Mouse (Mus musculus) thymus, postnatal 0 days (tissue): Measurements from ENCODE around the gene Tppp3. TPM values are rescaled to one million over a fixed set of nuclear protein-coding genes. Genes with fewer than 3 reads are reported as not detected.

ENCODE experiments used
- DNase-seq: peaks from one replicate; pipeline ENCODE4 v3.0.0-alpha.2; 2015; ENCODE audit warnings: low spot score
- polyA plus RNA-seq: library from polyadenylated mRNA; unstranded; fragments of >200 nt; fragmentation: Nextera tagmentation; extraction: Ambion mirVana; gene quantifications from 2 replicates; pipeline ENCODE4 v1.2.1, GENCODE M21; 2015

Gene Tppp3
- polyA plus RNA-seq, result 31.9 and 42.4 TPM in 2 replicates

DNA sequence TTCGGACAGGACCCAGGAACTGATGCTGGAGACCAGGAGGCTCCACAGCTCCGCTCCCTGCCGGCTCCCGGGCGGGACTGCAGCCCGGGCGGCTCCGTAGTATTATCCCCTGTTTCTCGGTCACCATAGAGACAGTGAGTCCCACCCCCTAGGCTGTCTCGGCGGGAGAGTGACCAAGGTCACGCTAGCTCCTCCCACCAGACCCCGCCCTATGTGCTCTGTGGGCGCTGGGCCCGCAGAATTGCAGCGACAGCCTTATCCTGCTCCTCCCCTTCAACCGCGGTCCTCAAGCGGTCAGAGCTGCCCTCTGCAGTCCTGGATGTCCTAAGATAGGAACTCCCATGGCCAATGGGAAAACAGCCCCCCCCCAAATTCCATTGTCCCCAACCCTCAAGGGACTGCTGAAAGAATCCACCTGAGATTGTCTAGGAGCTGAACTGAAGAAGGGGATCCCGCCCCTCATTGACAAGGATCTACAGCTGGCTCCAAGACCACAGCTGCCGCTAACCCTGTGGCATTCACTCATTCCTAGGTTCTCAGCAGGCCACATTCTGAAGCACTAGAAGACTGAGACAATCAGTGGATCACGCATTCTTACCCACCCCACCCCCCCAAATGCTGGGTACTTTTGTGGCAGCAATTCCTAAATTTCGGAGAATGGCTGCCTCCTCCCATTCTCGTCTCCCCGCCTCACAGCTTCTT lies at the start of gene Tppp3:
Gene Tppp3 (minus strand): TSS at position 213 of the 702 bp plus-strand sequence.
- DNase-seq, result no peak

DNA sequence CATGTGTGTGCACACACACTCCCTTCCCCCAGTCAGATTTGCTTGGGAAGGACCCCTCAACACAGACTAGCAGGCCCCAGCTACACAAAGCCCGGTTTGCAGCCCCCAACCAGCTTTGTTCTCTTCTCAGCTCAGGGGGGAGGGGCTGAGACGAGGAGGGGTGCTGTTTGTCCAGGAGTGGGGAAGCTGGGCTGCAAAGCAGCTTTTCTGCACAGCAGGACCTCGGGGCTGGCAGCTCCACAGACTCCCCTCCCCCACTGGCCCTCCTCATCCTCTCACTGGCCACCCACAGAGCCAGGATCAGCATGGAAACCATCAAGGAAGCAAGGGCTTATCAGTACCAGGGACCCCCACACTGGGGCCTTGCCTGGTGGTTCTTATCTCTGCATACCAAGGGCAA lies 49.7 kb upstream of the Tppp3 start:
- no peak for DNase-seq

DNA sequence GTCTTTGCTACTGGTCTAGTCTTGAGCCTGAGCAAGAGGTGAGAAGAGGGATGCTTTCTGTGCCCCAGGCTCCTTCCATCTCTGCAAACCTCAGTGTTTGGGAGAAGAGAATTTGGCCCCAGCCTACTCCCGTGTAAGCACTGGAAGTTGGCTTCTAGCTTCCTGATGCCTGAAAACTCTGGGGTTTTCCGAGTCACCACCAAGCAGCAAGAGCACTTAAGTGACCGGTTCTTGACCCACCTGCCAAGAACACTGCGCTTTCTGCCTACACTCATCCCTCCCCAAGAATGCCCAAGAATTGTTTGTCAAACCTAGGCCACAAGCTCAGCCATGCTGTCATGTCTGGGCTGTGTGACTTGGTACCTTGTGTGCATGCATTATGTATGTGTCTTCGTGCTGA lies 49.2 kb upstream of the Tppp3 start:
- DNase-seq, result no peak

DNA sequence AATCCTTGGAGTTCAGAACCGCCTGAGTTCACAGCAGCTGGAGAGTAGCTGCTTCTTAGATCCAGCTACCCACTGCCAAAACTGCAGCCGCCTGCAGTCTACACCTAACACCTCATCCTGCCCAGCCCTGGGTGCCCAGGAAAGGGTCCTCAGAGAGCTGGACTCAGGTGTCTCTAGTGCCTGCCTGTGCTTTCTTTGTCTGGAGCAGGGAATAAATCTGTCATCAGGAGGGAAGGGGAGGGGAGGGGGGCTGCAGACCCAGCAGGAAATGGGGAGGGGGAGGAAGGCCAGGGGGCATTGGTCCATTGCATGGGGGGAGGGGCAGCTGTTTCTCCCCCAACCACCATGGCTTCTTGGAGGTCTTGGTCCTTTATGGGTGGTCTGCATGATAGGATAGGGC lies 48.3 kb upstream of the Tppp3 start:
- DNase-seq, result no peak

DNA sequence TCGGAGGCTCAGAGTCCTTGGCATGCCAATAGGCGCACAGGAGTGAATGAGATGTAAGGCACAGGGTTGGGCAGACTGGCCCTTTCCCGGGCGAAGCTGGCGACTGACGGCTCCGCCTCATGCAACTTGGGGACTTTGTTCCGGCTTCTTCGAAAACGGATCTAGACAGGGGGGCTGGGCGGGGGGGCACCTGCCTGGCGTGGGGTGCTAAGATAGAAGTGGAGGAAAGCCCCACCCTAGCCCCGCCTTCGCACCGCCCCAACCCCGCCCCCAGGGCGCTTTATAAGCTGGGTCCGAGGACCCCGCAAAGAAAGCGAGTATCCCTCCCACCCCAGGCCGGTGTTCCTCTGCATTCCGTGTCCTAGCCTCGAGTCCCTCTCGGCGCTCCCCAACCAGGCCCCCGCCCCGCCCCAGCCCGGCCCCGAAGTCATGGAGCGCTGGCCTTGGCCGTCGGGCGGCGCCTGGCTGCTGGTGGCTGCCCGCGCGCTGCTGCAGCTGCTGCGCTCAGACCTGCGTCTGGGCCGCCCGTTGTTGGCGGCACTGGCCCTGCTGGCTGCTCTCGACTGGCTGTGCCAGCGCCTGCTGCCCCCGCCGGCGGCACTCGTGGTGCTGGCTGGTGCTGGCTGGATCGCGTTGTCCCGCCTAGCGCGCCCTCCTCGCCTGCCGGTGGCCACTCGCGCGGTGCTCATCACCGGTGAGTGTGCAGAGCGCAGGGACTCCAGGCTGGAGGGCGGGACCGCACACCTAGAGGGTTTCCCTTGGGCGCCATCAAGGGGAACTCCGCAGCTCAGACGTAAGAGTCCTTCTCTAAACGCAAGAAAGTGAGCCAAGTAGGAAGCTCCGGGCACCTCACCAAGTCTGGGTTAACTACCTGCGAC lies 47.3 kb upstream of the Tppp3 start, which contains the start of gene Hsd11b2:
Gene Hsd11b2 (plus strand): TSS at position 320 of the 878 bp plus-strand sequence.
- peak; percentile 45 for DNase-seq

DNA sequence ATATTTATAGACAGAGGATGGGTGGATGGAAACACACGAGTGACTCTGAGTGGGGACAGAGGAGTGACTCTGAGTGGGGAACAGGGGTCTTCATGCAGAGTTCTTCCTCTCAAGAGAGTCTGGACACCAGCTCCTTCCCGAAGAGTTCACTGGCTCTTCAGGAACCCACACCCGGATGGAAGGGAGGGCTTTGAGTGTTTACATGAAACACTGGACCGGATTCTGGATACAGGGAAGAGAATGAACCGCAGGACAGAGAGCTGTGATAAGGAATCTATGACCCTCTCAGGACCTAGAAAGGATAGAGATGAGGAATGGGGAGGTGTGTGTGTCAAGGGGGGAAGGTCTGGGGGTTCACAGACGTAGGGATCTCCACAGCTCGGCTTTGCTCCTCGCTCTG lies 46.0 kb upstream of the Tppp3 start:
- DNase-seq, result no peak

DNA sequence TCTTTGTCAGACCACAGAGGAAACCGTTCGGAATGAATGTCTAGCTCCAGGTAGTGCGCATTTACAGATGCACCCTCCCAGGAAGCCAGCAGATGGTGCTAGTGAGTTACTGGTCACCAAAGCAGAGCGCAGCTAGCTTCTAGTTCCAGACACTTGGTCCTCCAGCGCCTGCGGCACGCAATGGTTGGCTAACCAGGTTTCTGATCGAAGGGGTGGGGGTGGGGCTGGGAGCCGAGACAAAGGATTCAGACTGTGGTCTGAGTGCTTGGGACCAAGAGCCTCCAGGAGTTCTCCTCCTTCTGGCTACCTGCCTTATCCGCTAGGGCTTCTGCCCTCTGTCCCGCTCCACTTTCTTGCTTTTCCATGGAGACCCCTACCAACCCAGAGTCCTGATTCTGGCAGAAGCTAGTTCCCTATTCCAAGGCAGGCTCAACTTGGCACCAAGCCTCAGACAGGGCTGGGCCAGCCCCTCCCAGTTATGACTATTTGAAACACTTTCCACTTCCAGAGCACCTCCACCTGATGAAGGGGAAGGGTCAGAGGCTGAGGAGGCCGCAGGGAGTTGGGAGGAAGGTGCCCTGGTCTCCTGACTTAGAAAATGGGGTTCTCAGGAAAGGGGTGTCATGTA lies 44.8 kb upstream of the Tppp3 start:
- peak; percentile 72 for DNase-seq

DNA sequence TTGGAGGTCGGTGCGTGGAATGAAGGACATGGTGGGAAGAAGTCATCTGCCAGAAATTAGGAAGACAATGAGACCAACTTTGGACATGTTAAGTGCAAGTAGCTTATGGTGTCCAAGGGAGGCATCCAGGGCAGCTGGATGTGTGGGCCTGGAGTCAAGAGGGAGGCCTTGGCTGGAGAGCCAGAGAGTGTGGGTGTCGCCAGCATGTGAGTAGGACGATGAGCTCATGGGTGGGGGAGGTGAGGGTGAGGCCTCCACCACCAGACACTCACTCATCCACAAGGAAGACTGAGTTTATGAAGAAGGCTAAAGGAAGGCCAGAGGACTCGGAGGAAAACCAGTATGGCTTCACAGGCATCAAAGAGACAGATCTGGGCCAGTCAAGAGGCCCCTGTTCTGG lies 43.3 kb upstream of the Tppp3 start:
- no peak for DNase-seq

DNA sequence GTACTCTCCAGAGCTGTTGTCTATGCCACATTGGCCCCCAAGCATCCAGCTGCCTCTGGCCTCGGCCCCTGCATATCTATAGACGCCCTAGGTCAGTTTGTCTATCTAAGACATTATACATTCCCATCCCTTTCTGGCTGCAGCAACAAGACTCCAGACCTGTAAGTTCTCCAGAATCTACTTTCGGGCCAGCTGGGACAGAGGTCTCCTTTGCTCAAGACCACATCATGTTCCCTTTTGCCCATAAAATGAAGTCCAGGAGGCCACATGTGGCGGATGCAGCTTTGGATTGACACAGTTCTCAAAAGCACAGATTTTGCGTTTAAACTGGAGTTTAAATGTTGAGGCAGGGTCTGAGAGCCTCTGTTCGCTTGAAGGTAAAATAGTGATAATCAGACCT lies 42.9 kb upstream of the Tppp3 start:
- no peak for DNase-seq

DNA sequence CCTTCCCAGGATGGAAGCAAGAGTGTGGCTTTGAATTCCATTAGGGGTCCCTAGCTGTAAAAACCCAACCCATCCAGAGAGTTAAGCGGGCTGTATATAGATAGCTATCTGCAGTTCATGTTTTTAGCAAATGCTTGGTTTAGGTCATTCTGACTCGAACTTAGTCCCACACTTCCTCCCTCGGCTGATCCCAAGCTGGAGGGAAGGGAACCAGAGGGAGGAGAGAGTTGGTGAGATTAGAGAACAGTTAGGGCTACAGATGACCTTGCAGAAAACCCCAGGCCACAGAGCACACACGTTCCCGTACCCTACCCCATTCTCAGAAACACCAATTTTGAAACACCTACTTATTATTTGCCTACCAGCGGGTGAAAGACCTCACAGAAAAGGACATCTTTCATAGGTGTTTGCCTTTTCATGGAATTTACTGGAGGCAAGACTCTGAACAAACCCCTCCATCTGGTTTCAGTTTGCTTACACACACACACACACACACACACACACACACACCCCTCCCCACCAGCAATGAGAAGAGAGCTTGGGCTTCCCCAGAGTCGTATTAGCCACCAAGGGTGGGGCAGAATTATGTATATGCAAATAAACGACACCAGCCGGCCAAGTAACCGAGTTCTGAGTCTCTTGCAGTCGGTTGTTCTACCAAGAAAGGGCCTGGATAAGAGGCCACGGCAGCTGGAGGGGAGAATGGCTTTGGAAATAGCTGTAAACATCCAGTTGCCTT lies 38.8 kb upstream of the Tppp3 start:
- DNase-seq, result no peak

DNA sequence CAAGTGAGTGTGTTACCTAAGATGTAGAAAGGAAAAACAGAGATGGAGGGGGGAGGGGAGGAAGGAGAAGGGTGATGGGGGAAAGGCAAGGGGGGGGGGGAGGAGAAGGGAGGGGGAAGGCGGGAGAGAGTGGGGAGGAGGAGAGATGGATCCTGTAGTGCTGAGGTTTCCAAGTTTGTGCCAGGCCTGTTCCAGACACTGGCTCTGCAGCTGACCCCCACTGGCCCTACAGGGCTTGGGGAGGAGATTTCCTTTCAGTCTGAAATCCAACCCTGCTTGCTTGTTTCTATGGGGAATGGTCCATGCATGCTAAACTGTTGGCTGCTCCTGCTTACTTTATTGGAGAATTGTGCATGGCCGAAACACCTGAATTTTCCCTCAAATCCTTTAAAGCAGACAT lies 37.4 kb upstream of the Tppp3 start:
- DNase-seq, result no peak

DNA sequence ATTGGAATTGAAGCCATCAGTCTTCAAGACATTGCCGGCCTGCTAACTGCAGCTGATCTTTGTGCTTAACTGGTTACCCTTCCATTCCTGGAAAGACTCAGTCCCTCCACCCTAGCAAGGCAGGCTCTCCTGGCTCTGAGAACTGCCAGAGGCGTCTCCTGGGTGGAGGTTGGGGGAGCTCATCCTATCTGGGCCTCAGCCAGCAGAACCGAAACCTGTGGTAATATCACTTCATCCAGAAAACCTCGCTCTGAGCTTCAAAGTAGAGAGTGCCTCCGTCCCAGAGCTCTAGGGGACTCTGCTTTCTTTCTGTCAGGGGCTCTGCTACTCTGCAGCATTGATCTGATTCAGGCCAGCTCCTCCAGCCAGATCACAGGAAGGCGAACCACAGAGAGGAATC lies 35.7 kb upstream of the Tppp3 start:
- DNase-seq, result no peak

DNA sequence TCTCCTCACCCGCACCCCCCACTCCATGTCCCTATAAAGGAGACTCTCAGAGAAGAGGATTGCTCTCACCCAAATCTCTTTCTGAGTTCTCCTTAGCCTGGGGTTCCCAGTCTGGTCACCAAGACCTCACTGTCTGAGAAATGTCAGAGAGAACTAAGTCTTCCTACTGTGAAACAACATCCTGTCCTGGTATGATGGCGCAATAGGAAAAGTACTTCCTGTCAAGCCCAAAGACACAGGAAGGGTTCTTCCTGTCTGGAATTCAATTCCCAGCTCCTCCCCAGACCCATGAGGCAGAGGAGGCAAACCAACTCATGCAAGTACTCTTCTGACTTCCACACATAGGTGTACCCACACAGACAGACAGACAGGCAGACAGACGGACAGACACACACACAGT lies 33.3 kb upstream of the Tppp3 start:
- DNase-seq, result no peak

DNA sequence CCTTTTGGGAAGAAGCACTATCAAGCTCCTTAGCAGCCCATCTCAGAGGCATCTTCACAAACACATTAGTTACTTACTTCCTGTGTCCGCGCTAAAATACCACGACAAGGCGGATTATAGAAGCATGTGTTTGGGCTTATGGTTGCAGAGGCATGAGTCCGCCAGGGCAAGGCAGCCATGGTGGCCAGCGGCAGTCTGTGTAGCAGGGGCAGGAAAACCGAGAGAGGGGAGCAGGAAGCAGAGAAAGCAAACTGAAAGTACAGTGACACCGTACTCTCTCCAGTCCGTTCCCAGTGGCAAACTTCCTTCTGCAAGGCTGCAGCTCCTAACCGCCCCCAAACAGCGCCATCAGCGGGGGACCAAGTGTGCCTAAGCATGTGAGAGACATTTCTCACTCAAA lies 28.5 kb upstream of the Tppp3 start:
- peak; percentile 11 for DNase-seq

DNA sequence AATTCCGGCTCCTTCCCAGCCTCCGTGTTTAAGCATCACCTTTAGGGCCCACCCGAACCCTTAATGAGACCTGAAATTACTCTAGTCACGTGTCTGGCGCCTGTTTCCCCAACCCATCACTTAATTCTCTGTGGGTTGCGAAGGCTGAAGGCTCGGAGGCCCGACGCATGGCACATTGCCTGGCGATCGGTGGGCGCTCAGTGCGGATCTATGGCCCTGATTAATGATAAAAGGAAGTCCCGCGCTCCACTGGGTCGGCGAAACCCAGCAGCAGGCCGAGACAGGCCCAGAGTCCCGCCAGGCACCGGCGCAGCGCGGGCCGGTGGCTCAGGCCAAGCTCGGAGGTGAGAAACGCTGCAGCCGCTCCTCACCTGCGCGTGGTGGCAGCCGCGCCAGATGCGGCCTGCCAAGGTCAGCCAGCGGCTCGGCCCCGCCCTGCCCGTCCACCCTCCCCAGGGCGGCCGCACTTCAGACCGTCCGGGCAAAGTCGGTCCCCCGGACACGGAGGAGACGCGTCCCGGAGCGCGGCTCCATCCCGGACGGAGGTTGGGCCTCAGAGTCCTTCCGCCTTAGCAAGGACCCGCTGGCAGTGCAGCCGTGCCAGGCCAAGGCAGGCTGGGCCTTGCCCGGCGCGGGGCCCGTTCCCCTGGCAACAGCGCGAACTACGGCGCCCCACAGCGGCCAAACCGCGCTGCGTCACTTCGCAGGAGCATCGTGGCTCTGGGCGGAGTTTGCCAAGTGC lies 25.3 kb upstream of the Tppp3 start, which contains the start of gene Zdhhc1:
Gene Zdhhc1 (minus strand): TSS at position 464 of the 742 bp plus-strand sequence.
- peak; percentile 79 for DNase-seq

DNA sequence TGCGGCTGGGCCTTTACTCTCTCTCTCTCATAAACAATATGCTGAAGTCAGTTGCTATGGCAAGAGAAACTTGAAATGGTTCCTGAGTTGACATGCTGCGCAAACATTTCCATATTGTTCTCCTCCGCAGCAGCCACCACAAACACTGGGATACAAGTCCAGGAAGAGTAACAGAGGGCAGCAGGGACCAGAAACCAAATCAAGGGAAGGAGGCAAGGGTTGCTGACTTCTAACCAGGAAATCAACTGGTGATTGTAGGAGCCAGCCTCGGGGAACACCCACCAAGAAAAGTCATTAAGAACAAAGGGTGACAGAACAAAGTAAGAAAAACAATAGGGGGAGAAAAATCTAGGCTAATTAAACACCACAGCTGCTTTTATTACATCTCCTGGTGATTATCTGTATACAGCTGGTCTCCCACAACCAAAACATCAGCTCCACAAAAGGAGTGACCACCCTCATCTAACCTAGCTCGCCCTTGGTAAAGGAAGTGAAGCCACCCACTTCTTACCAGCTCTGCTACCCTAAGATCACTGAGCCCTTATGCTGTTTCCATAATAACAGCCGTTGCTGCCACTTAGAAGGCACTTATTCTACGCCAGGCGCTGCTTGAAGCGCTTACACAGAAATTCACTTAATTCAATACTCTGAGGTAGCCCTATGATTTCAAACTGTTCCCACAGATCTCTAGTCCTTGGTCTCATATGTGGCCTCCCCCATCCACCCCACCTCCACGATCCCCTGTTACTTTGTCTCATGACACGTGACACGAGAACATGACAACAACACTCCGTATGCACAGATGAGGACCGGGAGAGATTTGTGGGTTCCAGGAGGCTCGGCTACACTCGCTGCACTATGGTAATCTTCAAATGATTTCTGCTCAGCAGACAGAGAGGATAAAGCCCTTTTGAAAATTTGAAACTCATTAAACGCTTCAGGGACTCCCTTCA lies 24.3 kb upstream of the Tppp3 start:
- DNase-seq, result no peak

DNA sequence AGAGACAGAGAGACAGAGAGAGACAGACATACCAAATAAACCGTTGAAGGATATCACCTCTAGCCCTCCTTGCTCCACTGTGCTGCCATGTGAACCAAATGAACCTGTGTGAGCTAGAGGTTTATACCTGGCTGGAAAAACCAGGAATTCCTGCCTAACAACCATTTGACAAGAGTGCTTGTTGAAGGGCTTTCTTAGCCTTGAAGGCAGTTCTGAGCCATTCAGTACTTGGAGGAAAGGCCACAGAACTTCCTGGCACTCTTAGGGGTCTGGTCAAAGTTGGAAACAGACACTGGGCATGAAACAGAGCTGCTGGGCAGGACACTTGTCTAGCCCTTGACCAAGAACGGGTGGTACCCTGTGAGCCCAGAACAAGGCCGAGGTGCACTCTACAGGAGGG lies 23.2 kb upstream of the Tppp3 start:
- no peak for DNase-seq

DNA sequence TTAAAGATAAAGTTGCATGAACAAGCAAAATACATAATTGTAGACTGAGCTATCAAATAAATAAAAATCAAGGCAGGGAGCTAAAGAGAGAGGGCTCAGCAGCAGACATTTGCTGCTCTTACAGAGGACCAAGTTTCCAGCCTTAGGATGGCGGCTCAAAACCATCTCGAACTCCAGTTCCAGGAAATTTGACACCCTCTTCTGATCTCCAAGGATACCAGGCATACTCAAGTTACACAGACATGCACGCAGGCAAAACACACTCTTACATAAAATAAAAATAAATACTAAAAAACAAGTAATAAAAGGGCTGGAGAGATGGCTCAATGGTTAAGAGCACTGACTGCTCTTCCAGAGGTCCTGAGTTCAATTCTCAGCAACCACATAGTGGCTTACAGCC lies 22.2 kb upstream of the Tppp3 start:
- no peak for DNase-seq

DNA sequence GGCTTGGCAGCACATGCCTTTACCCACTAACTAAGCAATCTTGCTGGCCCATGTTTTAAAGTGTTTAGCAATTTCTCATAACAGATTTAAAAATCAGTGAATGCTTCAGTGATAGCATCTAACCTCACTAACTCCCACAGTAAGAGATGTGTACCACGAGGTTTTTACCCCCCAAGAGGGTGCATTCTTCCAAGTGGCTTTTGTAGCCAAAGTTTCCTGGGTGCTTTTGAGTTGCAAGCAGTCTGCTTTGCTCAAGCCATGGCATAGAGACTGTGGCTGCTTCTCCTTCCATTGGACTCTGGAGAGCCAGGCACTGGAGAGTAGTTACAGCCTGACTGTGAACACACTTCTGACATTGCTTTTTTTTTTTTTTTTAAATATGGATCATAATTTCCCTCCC lies 18.0 kb upstream of the Tppp3 start:
- DNase-seq, result no peak
